Mouse (Mus musculus): ENCODE results near the gene Fus. TPM values are rescaled to one million over a fixed set of nuclear protein-coding genes. Genes with fewer than 3 reads are reported as not detected.
A peak's percentile ranks its signal among the peaks of the same experiment; 100 is the strongest.
"Not testable (repeated sequence)": the region's sequence is repeated elsewhere in the genome, so short reads cannot be mapped to it uniquely, and the experiment has no call there.

The Fus gene
- total RNA-seq, 4 experiments from 2014 or later: 52.0 to 94.3 (median 70.5) TPM

GRCm38 (mm10) chr7:128004487-128005362 lies 37.5 kb downstream of the Fus start:
- DNase-seq (ENCODE audit: low spot score in 2 of 2): peak; percentile 53 to 58

- no peak for DNase-seq (ENCODE audit: low spot score in 2 of 2)
Measured at GRCm38 (mm10) chr7:128006193-128006592, 38.9 kb downstream of the Fus start.

- no peak for DNase-seq (ENCODE audit: low spot score in 2 of 2)
Measured at GRCm38 (mm10) chr7:128009715-128010340, 42.6 kb downstream of the Fus start.

- DNase-seq (ENCODE audit: low spot score in 2 of 2): no peak
Measured at GRCm38 (mm10) chr7:128012136-128012780, 45.0 kb downstream of the Fus start.

- DNase-seq (ENCODE audit: low spot score in 2 of 2): no peak
Measured at GRCm38 (mm10) chr7:128013116-128013515, 45.9 kb downstream of the Fus start.

GRCm38 (mm10) chr7:128016134-128016533 lies 48.9 kb downstream of the Fus start:
- DNase-seq (ENCODE audit: low spot score in 2 of 2): not testable (repeated sequence)

- DNase-seq (ENCODE audit: low spot score in 2 of 2): no peak
Measured at GRCm38 (mm10) chr7:128016650-128017049, 49.4 kb downstream of the Fus start.

- no peak for DNase-seq (ENCODE audit: low spot score in 2 of 2)
Measured at GRCm38 (mm10) chr7:128018275-128018674, 51.0 kb downstream of the Fus start.

- no peak for DNase-seq (ENCODE audit: low spot score in 2 of 2)
Measured at GRCm38 (mm10) chr7:128019187-128019586, 51.9 kb downstream of the Fus start.

GRCm38 (mm10) chr7:128022974-128023373 lies 55.7 kb downstream of the Fus start:
- no peak for DNase-seq (ENCODE audit: low spot score in 2 of 2)

- no peak for DNase-seq (ENCODE audit: low spot score in 2 of 2)
Measured at GRCm38 (mm10) chr7:128023565-128023964, 56.3 kb downstream of the Fus start.

- DNase-seq (ENCODE audit: low spot score in 2 of 2): no peak
Measured at GRCm38 (mm10) chr7:128024364-128024763, 57.1 kb downstream of the Fus start.

GRCm38 (mm10) chr7:128024932-128025331 lies 57.7 kb downstream of the Fus start:
- DNase-seq (ENCODE audit: low spot score in 2 of 2): no peak

- no peak for DNase-seq (ENCODE audit: low spot score in 2 of 2)
Measured at GRCm38 (mm10) chr7:128025381-128025780, 58.1 kb downstream of the Fus start.

- no peak for DNase-seq (ENCODE audit: low spot score in 2 of 2)
Measured at GRCm38 (mm10) chr7:128031403-128031976, 64.2 kb downstream of the Fus start.

GRCm38 (mm10) chr7:128032290-128032988 lies 65.2 kb downstream of the Fus start:
- DNase-seq (ENCODE audit: low spot score in 2 of 2): no peak

- DNase-seq (ENCODE audit: low spot score in 2 of 2): no peak
Measured at GRCm38 (mm10) chr7:128032989-128033293, 65.7 kb downstream of the Fus start.

- DNase-seq (ENCODE audit: low spot score in 2 of 2): no peak
Measured at GRCm38 (mm10) chr7:128033616-128034015, 66.4 kb downstream of the Fus start.

All from gastrocnemius, adult 8-10 months (tissue).